Mouse (Mus musculus) mouse embryonic stem cell (cell line): ENCODE results near the gene Igf1r.

Experiments
- in situ Hi-C, 2 experiments: fragments of 300-500 bp; cut with MboI; formaldehyde crosslinking; loops; 1 replicate in 1 of 2; 3 replicates in 1 of 2; pipeline ENCODE4 v1.14.3; 2019 to 2020; ENCODE audit warnings: low sequenced_read_pairs in 2 of 2, low pct_unique_long_range_greater_than_20kb in 1 of 2, mixed read lengths in 1 of 2; ENCODE audit not compliant: unreplicated experiment in 1 of 2

Gene Igf1r

DNA sequence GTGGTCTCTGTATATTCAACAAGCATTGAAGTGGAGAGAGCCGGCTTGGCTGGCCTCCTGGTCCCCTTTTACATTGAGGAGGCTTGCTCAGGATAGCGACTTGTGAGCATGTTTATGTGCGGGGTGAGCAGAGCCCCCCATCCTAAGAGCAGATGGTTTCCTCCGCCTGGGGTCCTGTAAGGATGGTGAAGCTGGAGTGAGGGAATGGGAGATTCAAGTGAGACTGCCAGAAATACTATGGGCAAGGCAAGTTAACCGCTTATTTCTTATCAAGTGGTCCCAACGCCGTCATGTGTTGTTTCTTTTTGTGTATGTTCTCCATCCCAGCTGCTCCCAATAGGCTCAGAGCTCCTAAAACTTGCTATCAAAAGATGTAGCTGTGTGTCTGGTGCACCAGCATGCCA, 175.6 kb downstream of the Igf1r start:
- in situ Hi-C loops = loop anchor here in 1 of 2 experiments (25.0 kb wide), 2 partner anchors 184 to 341 kb away; no protein-coding TSS in a partner anchor

DNA sequence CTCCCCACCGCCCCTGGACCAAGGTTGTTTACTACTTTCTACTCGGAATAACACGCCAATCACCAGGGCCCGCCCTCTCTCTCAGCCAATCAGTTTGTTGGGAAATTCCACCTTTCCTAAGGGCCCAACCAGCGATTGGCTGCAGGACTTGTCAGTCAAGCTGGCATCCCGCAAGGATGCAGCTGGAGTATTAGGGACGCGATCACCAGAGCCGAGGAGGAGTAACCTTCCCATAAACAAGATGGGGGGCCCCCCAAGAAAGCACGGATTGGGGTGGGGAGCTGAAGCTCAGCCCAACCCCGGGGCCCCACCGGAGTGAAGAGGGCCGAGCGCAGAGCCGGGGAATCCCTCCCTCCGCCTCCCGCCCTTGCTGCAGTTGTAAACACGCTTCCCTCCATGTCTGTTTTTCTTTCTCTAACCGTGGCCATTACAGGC, 176.5 kb downstream of the Igf1r start:
- in situ Hi-C loops = loop anchor here in 1 of 2 experiments (25.0 kb wide), 2 partner anchors 183 to 342 kb away; no protein-coding TSS in a partner anchor

DNA sequence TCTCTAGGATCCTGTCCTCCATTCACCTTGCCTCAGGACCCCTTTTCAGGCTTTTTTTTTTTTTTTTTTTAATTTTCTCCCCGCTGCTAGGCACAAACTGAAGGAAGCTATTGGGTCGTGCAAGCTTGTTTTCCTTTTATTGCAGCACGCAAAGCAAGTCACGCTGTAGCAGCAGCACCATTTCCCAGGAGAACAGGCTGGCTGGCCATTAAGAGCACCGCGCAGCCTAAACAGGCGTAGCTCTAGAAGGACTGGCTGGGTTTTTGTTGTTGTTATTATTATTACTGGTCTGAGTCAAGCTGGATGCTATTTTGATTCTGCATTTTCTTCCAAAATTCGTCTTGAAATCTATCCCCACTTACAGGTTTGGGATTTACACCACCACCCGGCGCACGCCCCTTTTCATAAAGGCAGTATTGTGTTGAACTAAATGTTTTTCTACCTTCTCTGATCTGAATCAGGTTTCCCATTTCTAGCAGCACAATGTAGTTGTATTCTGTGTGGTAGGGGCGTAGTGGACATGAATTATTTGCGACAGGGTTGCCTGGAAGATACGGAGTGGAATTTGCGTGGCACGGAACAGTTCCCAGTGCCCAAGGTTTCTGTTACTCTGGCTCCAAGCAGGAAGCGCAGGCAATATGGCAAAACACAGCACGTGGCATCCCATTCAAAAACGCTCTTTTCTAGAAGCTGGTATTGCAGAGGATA, 177.1 kb downstream of the Igf1r start:
- in situ Hi-C loops = loop anchor here in 1 of 2 experiments (25.0 kb wide), 2 partner anchors 183 to 342 kb away; no protein-coding TSS in a partner anchor

DNA sequence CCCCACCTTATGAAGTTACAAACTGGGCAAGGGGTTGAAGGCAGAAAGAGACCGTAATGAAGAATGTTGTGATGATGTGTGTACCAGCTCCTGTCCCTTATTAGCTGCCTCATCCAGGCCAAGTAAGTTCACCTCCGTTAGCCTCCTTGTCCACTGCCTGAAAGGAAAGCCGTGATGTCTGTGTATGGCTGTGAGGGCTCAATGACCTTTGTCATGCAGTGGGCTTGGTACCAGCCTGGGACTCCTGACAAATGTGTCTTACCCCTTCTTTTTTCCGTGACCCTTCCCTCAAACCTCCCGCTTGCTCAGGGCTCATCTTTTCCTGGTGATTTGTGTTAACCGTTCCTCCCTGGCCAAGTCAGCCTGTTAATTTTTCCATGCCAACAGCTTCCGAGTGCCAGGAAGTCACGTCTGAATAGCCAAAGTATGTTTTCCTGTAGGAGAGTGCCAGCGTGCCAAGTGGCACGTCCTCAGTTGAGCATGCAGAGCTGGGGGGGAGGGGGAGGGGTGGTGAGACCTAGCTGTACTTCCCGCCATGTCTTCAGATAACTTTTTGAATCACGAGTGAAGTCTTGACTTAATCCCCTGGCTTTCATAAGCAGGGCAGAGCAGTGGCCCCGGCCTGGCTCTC, 178.4 kb downstream of the Igf1r start:
- in situ Hi-C loops = loop anchor here in 1 of 2 experiments (25.0 kb wide), 2 partner anchors 181 to 344 kb away; no protein-coding TSS in a partner anchor

DNA sequence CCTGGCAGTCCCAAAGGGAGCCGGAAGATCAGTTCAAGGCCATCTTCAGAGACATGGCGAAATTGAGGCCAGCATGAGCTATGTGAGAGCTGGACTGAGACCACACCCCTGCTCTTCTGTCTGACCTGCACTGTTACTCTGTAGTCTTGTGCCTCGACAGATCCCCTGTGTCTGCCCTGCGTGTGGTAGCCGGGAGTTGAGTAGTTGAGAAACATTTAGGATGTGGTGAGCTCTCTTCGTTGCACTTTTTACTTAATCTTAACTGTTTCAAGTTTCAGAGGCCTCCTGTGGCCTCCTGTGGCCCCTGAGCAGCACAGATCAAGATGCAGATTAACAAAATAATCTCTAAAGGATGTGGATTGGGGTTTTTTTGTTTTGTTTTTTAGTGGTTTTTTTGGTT, 181.1 kb downstream of the Igf1r start:
- in situ Hi-C loops = loop anchor here in 1 of 2 experiments (25.0 kb wide), 2 partner anchors 179 to 346 kb away; no protein-coding TSS in a partner anchor

DNA sequence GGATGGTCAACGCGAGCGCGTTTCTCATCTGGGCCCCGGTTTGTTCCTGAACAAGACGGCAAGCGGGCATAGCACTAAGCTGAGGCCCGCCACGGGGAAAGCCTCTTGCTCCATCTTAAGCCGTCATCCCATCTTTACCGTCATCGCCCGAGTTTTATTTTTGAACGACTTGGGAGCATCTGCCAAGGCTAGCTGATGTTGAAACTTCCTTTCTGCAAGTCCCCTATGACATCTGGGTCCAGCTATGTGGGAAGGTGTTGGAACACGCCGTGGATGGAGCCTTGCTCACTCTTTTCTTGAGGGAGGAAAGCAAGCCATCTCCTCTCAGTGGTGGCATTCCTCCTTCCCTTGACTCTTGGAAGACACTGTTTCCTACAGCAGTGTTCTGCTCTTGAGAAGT, 182.3 kb downstream of the Igf1r start:
- in situ Hi-C loops = loop anchor here in 1 of 2 experiments (25.0 kb wide), 2 partner anchors 177 to 348 kb away; no protein-coding TSS in a partner anchor

DNA sequence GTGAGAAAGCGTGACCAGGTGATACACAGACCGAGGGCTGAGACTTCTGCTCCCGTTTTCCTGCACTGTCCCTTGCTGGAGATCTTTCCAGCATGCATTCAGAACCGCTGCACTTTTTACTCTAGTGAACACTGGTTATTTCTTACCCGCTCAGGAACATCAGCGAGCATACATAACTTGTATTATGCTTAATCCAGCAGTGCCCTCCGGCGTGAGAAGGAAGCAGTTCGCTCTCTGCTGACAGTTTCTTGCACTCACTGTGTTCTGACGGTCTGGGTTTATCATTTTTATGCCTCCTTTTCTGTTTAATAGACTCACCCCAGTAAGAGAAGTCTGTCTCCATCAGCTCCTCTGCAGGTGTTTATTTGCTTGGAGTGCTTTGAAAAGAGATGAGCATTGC, 183.4 kb downstream of the Igf1r start:
- in situ Hi-C loops = loop anchor here in 1 of 2 experiments (25.0 kb wide), 2 partner anchors 176 to 349 kb away; no protein-coding TSS in a partner anchor

DNA sequence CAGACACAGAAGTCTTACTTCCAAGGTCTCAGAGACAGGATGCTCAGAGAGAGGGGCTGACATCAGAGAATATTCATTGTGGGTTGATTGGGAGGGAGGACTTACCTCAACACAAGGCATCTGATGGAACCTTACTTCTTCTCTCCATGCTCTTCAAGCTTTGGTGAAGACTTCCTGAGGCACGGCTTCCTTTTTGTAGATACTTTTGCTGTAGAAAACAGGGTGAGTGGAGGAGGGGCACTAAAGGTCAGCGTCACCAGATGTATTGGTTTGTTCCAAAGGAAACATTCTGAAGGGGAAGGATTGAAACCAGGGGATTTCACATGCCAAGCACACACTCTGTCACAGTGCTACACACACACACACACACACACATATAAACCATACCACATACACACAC, 186.8 kb downstream of the Igf1r start:
- in situ Hi-C loops = loop anchor here in 1 of 2 experiments (25.0 kb wide), 2 partner anchors 173 to 352 kb away; no protein-coding TSS in a partner anchor

DNA sequence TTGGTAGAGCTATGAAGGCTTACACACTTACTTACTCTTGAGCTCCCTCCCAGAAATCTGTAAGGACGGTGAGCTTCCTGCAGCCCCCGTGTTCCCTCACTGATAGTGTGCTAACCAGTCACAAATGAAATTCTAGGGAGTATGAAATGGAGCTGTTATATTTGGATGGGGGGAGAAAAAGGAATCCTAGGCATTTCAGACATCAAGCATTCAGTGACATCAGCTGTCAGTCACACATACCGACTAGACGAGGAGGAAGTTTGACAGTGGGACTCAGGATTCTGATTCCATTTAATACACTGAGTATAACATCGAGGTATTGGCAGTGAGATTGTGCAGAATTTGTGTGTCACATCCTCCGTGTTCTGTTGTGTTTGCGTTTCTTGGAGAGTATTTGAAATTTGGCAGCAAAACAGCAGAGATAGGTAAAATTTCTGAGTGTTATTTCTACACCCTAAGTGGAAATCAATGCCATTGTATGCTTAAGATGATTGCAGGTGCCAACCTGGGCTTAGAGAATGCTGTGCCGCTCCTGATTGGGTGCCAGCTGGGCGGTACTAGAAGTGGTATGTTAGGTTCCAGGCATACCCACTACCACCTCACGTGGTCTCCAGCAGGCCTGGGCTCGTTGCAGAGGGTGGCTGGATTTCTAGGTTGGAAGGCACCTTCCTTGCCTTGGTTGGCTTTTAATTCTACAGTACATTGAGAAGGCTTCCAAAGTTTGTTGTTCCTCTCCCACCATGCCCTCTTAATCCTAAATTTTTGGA, 187.6 kb downstream of the Igf1r start:
- in situ Hi-C loops = loop anchor here in 1 of 2 experiments (25.0 kb wide), 2 partner anchors 172 to 353 kb away; no protein-coding TSS in a partner anchor

DNA sequence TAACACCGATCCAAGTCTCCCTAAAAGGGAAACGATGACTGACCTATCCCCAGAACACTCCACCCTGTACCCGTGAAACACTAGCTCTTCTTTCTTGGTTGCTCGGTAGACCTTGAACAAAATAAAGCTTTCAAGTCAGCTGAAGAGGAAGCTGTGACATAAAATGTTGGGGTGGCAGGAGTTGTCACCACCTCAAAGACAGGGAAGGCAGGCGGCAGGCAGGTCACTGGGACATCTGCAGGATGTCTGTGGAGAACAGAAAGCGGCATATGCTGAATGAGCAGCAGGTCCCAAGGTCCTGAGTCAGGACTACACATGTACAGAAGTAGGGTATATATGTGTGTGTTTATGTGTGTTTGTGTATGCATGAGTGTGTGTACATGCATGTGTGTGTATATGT, 191.6 kb downstream of the Igf1r start:
- in situ Hi-C loops = loop anchor here in 1 of 2 experiments (25.0 kb wide), 2 partner anchors 168 to 357 kb away; no protein-coding TSS in a partner anchor

DNA sequence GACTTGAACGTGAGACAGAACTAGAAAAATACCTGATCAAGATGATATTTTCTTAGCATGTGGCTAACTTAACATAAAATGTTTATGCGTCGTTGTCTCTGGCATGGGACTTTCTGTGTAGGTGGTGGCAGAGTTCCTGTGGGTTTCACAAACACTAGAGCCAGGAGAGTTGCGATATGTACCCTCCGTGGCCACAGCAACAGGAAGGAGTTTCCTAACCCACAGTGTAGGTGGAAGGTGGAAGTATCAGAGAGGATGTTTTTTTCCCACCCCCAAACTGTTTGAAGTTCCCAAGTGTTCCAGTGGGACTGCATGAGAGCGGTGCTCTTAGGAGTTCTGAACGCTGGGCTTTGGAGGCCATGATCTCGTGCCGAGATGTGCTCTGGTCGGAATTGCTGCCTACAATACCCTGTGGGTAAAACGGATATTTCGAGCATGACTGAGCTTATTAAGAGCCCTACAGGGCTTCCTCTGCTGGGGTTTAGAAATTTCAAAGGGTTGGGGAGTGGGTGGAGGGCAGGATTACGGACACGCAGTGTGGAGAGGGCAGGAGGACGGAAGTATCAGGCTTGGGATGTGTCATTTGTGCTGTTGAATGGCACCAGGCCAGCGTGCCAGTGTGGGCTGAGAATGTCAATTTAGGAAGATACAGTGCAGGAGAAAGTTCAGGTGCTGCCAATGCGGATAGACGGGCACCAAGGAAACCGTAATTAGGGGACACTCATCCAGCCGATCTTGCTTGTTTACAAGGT, 195.8 kb downstream of the Igf1r start:
- in situ Hi-C loops = loop anchor here in 1 of 2 experiments (25.0 kb wide), 2 partner anchors 164 to 361 kb away; no protein-coding TSS in a partner anchor

DNA sequence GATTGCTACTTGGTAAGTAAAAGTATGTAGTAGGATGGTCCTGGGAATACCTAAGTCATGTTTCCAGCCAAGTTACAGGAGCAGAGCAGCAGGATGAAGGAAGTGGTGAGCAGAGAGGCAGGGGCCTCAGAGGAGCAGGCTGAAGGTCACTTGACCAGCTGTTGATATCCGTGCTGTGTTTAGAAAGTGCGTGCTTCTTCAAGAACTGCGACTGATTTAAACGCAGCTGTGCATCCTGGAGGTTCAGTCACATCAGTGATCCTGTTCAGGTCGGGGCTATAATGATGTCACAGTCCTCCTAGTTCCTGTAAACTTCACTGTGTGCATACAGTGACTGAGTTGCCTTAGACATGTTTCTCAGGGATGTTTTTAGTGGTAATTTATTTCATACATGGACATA, 199.3 kb downstream of the Igf1r start:
- in situ Hi-C loops = no loop called here

DNA sequence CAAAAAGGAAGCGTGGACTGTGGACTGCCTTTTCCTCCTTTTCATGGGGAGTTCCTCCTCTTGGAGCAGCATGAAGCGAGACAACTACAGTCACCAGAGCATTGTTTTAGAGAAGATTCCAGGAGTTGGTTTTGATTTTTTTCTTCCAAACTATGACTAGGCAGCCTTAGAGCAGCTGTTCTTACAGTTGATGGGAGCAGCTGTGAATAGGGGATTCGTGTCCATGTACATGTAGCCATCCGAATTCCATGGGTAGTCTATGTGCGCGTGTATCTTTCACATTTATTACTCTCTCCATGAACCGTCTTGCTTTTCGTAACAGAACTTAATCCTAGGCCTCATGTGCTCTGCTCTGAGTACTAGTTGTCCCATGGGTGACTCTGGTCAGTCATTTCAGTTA, 199.8 kb downstream of the Igf1r start:
- in situ Hi-C loops = no loop called here

DNA sequence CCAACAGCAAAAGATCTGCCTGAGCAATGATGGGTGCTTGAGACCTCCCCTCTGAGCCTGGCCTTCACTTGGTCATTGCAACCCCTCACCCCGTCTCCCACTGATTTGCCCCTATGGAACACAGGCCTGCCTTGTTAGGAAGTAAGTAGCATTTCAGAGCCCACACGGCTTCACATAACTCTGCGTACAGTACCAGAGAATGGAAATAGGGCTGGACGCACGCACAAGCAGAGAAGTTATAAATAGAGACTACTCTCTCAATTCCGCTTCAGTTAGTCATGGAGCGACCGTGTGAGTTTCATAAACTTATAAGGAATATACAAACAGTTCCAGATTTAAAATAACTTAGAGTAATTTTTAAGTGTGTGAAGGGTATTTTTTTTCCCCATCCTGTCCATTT, 200.6 kb downstream of the Igf1r start:
- in situ Hi-C loops = no loop called here

DNA sequence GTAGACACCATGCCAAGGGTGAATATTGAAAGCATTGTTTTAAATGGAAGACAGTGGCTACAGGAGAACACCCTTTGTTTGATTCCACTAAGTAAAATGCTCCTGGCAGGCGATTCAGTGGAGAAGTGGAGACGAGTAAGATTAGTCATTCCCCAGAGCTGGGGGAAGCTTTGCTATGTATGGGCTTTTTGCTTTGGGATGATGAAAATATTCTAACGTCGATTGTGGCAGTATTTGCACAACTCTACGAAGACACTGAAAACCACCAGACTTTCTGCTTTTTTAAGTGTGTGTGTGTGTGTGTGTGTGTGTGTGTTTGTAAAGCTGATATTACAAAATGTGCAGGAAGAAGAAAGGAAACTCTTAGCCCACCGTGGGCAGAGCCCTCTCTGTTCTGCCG, 202.0 kb downstream of the Igf1r start:
- in situ Hi-C loops = no loop called here

DNA sequence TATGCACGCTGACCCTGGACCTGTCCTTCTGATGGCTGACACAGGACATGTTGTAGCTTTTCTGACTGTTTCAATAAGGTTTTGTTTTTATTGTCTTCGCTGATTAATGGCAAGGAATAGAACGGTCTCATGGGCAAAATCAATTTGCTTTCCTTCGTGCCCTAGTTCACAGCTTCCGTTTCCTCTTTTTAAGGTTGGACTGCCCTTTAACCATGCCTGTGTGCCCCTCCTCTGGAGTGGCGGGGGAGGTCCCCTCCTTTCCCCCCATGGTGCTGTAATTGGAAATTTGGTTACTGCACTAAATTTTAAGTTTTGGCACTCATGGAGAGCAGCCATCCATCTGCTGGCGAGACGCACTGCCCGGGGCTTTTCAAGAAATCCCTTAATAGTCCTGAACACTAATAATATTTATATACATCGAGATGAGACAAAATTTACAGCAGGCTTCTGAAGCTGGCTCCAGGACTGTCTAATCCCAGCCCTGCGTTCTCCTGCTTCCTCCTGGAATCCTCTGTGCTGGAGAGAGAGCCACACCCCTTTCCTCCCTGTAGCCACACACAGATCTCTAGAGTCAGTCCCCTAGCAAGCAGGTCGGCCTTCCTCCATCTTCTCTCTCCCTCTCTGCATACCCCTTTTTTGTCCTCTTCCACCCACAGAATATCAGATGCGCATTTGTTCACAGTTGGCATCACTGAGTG, 207.6 kb downstream of the Igf1r start:
- in situ Hi-C loops = no loop called here

DNA sequence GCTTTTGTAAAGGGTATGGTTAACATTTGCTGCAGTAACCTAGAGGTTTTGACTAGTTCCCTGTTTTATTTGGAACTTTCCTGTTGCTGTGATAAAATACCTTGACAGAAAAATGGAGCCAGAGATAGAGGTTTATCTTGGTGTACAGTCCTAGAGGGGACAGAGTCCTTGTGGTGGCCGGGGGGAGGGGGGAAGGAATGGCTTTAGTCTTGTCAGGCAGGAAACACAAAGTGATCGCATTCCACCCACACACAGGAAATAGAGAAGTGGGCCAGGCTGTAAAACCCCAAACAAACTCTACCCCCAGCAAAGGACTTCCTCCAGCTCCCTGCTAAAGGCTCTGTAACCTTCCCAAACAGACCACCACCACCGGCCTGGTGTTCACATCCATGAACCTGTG, 211.4 kb downstream of the Igf1r start:
- in situ Hi-C loops = no loop called here
